Mouse (Mus musculus): ENCODE results near the gene Cd3g. TPM values are rescaled to one million over a fixed set of nuclear protein-coding genes. Genes with fewer than 3 reads are reported as not detected.

Gene Cd3g
- polyA plus RNA-seq, 1 experiment: not detected

DNA sequence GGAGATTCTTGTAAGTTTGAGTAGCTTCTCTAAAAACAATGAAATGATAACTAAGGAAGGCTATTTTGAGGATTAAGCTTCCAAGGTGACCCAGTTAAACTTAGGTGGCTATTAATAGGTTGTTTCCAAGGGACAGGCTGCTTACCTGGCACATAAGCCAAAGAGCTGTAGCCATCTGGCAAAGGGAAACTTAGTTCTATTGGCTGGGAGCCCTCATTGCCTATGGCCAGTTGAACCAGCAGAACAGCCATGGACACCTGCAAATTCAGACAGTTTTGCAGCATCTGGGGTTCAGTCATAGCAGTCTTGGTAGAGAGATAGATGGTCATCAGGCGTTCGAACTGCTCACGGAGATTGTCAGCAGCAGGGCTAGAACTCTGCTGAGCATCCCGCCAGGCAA, 37.8 kb downstream of the Cd3g start:
- Histone ChIP-seq H3K4me1 (ENCODE audit: control insufficient read depth, insufficient read depth, low read length) (no peaks in the 10 kb centered on the region), H3K27ac (ENCODE audit: insufficient read depth, low read length) (no peak overlapping the region), H3K4me3 (ENCODE audit: insufficient read depth, low read length) (no peak overlapping the region)
- no peak for TF ChIP-seq POLR2A (IDR thresholded peaks at IDR 0.05; ENCODE audit: extremely low read depth, insufficient read depth, low read length)
- TF ChIP-seq CTCF (IDR thresholded peaks at IDR 0.05; ENCODE audit: extremely low read depth, insufficient read depth, low read length): no peak

DNA sequence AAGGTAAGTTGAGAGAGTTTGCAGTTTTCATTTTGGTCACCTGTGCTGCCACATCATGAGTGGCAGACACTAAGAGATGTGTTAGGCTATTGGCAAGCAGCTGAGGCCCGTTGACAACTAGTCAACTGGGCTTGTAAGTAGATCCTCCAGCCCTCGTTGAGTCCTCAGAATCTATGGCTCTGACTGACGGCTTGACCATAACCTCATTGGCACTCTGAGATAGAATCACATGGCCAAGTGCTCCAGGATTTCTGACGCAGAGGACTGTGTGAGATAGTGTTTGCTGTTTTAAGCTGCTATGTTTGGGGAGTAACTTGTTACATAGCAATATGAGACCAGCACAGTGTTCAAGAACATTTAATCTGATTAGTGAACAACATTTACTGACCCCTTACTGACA, 38.5 kb downstream of the Cd3g start:
- TF ChIP-seq CTCF (IDR thresholded peaks at IDR 0.05; ENCODE audit: extremely low read depth, insufficient read depth, low read length): no peak
- no peak for TF ChIP-seq POLR2A (IDR thresholded peaks at IDR 0.05; ENCODE audit: extremely low read depth, insufficient read depth, low read length)
- no peak overlapping the region for H3K4me3 ChIP-seq (ENCODE audit: insufficient read depth, low read length)
- no peaks in the 10 kb centered on the region for H3K4me1 ChIP-seq (ENCODE audit: control insufficient read depth, insufficient read depth, low read length)
- no peak overlapping the region for H3K27ac ChIP-seq (ENCODE audit: insufficient read depth, low read length)

DNA sequence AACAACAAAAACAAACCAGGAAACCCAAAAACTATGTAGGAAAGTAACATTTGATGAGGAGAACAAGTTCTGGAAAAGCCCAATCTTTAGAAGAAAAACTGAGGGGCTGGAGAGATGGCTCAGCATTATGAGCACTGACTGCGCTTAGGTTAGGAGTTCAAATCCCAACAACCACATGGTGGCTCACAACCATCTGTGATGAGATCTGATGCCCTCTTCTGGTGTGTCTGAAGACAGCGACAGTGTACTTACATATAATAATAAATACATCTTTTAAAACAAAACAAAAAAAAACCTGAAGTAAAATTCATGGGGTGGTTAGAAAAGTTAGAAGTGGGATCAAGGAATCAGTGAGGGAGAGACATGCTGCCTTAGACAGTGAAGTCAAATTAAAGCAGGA, 58.7 kb downstream of the Cd3g start:
- Histone ChIP-seq H3K4me1 (ENCODE audit: control insufficient read depth, insufficient read depth, low read length) (no peaks in the 10 kb centered on the region), H3K27ac (ENCODE audit: insufficient read depth, low read length) (no peak overlapping the region), H3K4me3 (ENCODE audit: insufficient read depth, low read length) (peak overlapping the region; percentile 99; the same call in 1 of the 2 replicates)
- no peak for TF ChIP-seq CTCF (IDR thresholded peaks at IDR 0.05; ENCODE audit: extremely low read depth, insufficient read depth, low read length)
- no peak for TF ChIP-seq POLR2A (IDR thresholded peaks at IDR 0.05; ENCODE audit: extremely low read depth, insufficient read depth, low read length)

DNA sequence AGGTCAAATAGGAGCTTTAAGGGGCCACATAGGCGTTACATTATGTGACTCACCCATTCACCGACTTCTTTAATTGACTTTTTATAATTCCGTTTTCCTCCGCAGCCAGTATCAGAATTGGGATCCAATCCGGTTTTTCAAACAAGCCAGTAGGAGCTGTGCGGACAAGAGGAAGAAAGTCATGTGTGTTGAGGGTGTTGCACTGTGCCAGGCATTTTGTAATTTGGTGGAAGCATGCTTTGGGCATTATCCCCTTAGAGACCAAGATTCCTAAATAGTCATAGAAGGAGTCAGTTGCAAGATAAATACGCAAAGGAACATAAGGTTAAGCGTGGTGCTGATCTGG, 59.1 kb downstream of the Cd3g start:
- Histone ChIP-seq H3K27ac (ENCODE audit: insufficient read depth, low read length) (peak overlapping the region; percentile 95), H3K4me3 (ENCODE audit: insufficient read depth, low read length) (peak overlapping the region; percentile 99), H3K4me1 (ENCODE audit: control insufficient read depth, insufficient read depth, low read length) (no peaks in the 10 kb centered on the region)
- TF ChIP-seq POLR2A (IDR thresholded peaks at IDR 0.05; ENCODE audit: extremely low read depth, insufficient read depth, low read length): 0 out of 2 replicates have a peak, but pooled peaks have one; percentile 4
- TF ChIP-seq CTCF (IDR thresholded peaks at IDR 0.05; ENCODE audit: extremely low read depth, insufficient read depth, low read length): no peak

DNA sequence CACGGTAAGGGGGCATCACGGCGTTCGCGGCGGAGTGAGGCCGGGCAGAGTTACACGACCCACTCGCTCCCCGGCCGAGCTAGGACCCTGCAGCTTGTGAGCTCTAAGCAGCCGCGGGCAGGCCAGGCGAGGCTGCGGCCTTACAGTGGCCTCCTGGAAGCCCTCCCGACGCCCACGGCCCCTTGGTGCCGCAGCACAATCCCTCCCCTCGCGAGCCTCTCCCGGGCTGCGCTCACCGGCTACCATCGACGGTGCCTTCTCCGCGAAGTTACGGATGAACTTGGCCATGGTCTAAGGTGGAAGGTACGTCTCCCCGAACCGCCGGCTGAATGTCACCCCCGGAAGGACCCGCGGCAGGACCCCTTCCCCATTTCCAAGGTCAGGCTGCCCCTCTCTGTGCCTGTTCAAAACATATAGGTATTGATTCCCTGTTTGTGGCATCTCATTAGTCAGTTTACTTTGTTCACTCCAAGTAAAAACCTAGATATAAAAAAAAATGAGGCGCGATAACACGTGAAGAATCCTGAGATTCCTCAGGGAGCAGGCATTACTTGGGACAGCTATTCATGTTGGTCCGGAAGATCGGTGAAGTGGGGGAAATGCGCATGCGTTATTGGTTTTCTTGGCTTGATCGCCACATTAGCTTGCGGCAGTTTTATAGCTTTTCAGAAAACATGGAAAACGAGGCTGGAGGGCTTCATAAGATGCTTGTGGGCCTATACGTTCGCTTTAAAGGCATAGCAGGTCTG, 59.7 kb downstream of the Cd3g start, which contains the start of gene Atp5l:
Gene Atp5l, minus strand, starts transcription at position 369 of the 749 bp plus-strand sequence.
- peak; percentile 60; the same call in 1 of the 2 replicates for TF ChIP-seq POLR2A (IDR thresholded peaks at IDR 0.05; ENCODE audit: extremely low read depth, insufficient read depth, low read length)
- no peak for TF ChIP-seq CTCF (IDR thresholded peaks at IDR 0.05; ENCODE audit: extremely low read depth, insufficient read depth, low read length)
- peak within 1 kb of the TSS; percentile 95 for H3K27ac ChIP-seq (ENCODE audit: insufficient read depth, low read length)
- H3K4me1 ChIP-seq (ENCODE audit: control insufficient read depth, insufficient read depth, low read length): no peaks in the 10 kb centered on the region
- H3K4me3 ChIP-seq (ENCODE audit: insufficient read depth, low read length): peak within 1 kb of the TSS; percentile 99

DNA sequence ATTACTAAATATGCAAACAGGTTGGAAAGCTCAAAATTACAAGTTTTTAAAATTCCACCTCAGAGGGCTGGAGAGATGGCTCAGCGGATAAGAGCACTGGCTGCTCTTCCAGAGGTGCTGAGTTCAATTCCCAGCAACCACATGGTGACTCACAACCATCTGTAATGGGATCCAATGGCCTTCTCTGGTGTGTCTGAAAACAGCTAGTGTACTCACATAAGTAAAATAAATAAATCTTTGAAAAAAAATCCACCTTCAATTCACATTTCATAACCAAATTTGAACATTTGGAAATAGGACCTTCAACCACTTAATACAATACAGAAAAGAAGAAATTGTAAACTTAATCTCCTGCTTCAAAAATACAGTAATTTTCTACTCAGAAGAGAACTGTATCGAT, 60.6 kb downstream of the Cd3g start:
- peaks cover 2% of the 10 kb centered on the region; the same call in 1 of the 2 replicates for H3K4me1 ChIP-seq (ENCODE audit: control insufficient read depth, insufficient read depth, low read length)
- TF ChIP-seq POLR2A (IDR thresholded peaks at IDR 0.05; ENCODE audit: extremely low read depth, insufficient read depth, low read length) (no peak), CTCF (IDR thresholded peaks at IDR 0.05; ENCODE audit: extremely low read depth, insufficient read depth, low read length) (no peak)
- peak overlapping the region; percentile 99 for H3K4me3 ChIP-seq (ENCODE audit: insufficient read depth, low read length)
- no peak overlapping the region for H3K27ac ChIP-seq (ENCODE audit: insufficient read depth, low read length)

Other genes starting within 250 kb of the Cd3g start
- gene Phldb1, start 245.2 kb downstream of the Cd3g start, polyA plus RNA-seq (2012; rRNA removed): 112 and 131 TPM in 2 replicates
- gene Arcn1, start 212.6 kb downstream of the Cd3g start, polyA plus RNA-seq (2012; rRNA removed): 47.2 and 48.6 TPM in 2 replicates
- gene Ift46, start 212.5 kb downstream of the Cd3g start, polyA plus RNA-seq (2012; rRNA removed): 91.1 and 95.5 TPM in 2 replicates
- 111 and 117 TPM in 2 replicates for gene Tmem25, start 181.1 kb downstream of the Cd3g start, polyA plus RNA-seq (2012; rRNA removed)
- 0.61 and 0.62 TPM in 2 replicates for gene Ttc36, start 177.4 kb downstream of the Cd3g start, polyA plus RNA-seq (2012; rRNA removed)
- gene Kmt2a, start 99.1 kb downstream of the Cd3g start, polyA plus RNA-seq (2012; rRNA removed): 28.3 and 28.6 TPM in 2 replicates
- 755 and 827 TPM in 2 replicates for gene Atp5l, start 59.7 kb downstream of the Cd3g start, polyA plus RNA-seq (2012; rRNA removed)
- 24.1 and 26.1 TPM in 2 replicates for gene Ube4a, start 14.8 kb downstream of the Cd3g start, polyA plus RNA-seq (2012; rRNA removed)
- gene Cd3d, start 1.4 kb upstream of the Cd3g start, polyA plus RNA-seq (2012; rRNA removed): 0.06 TPM in 1 of 2 replicates, not detected in the other
- 0.08 TPM in 1 of 2 replicates, not detected in the other for gene Cd3e, start 29.2 kb upstream of the Cd3g start, polyA plus RNA-seq (2012; rRNA removed)
- gene Mpzl2, start 59.4 kb upstream of the Cd3g start, polyA plus RNA-seq (2012; rRNA removed): 1.4 and 2.3 TPM in 2 replicates
- gene Mpzl3, start 74.8 kb upstream of the Cd3g start, polyA plus RNA-seq (2012; rRNA removed): 3.0 and 3.1 TPM in 2 replicates
- 0.36 and 0.52 TPM in 2 replicates for gene Jaml, start 98.8 kb upstream of the Cd3g start, polyA plus RNA-seq (2012; rRNA removed)
- gene Scn2b, start 137.4 kb upstream of the Cd3g start, polyA plus RNA-seq (2012; rRNA removed): 123 TPM in 2 replicates
- gene Scn4b, start 158.0 kb upstream of the Cd3g start, polyA plus RNA-seq (2012; rRNA removed): 31.9 and 87.5 TPM in 2 replicates
- gene BC049352, start 201.6 kb upstream of the Cd3g start, polyA plus RNA-seq (2012; rRNA removed): 1.5 and 1.8 TPM in 2 replicates
- gene Tmprss4, start 223.7 kb upstream of the Cd3g start, polyA plus RNA-seq (2012; rRNA removed): 0.13 and 0.25 TPM in 2 replicates

Data from cortical plate, adult 2 months (tissue).